Mouse (Mus musculus) cerebellum, adult 2 months (tissue): ENCODE measurements around the gene Fcho1. TPM values are rescaled to one million over a fixed set of nuclear protein-coding genes. Genes with fewer than 3 reads are reported as not detected.

ENCODE experiments used
- DNase-seq, 2 experiments: peaks; one replicate each; pipeline ENCODE4 v3.0.0; 2021
- H3K27ac ChIP-seq: fragments of 200-500 bp; 2 replicates; pipeline ENCODE4 v1.5.1; 2012; ENCODE audit warnings: low read length, control low read depth, inconsistent platforms; ENCODE audit not compliant: insufficient read depth
- H3K27me3 ChIP-seq: fragments of 200-500 bp; 2 replicates; pipeline ENCODE4 v1.6.1; 2012; ENCODE audit warnings: inconsistent platforms, mild to moderate bottlenecking, low read length, moderate library complexity; ENCODE audit not compliant: control insufficient read depth, insufficient read depth
- H3K4me1 ChIP-seq: fragments of 200-500 bp; 2 replicates; pipeline ENCODE4 v1.6.1; 2011; ENCODE audit warnings: low read length; ENCODE audit not compliant: control insufficient read depth, insufficient read depth
- H3K4me3 ChIP-seq: fragments of 200-500 bp; replicated peaks from 2 replicates; pipeline ENCODE3; 2011; ENCODE audit warnings: mild to moderate bottlenecking, low read depth, low read length, control low read depth; ENCODE audit not compliant: insufficient read depth
- CTCF ChIP-seq: fragments of 200-500 bp; IDR thresholded peaks from 2 replicates; pipeline ENCODE4 v1.5.1; 2011; ENCODE audit warnings: low read depth, mild to moderate bottlenecking, control low read depth, low read length, moderate library complexity, borderline replicate concordance; ENCODE audit not compliant: insufficient read depth
- POLR2A ChIP-seq: fragments of 200-500 bp; IDR thresholded peaks from 2 replicates; pipeline ENCODE4 v1.6.1; 2011; ENCODE audit warnings: low read length, control low read depth, borderline replicate concordance; ENCODE audit not compliant: insufficient read depth
- WGBS: fragments of 180-500 bp; shearing (Covaris S2); methylation state at CpG from one replicate; pipeline ENCODE4 v1.1.7; 2018; 5-methylcytosine and 5-hydroxymethylcytosine counted together
- polyA plus RNA-seq: library from polyadenylated mRNA; depleted of rRNA; stranded (reverse); fragments of >200 nt; gene quantifications from 2 replicates; pipeline ENCODE4 v1.2.3, GENCODE M21; 2012

The Fcho1 gene
- polyA plus RNA-seq, 1 experiment: 108 TPM

- Histone ChIP-seq H3K27ac (no peak overlapping the region), H3K4me3 (peak overlapping the region; percentile 15), H3K27me3 (peaks cover 1% of the 10 kb centered on the region; the same call in 1 of the 2 replicates), H3K4me1 (peaks cover 10% of the 10 kb centered on the region; the same call in 1 of the 2 replicates)
- no peak for DNase-seq
- 6% methylated on average over 29 of the region's 29 CpGs for WGBS
- TF ChIP-seq POLR2A (no peak), CTCF (peak; percentile 30; the same call in 1 of the 2 replicates)
Measured at GRCm38 (mm10) chr8:71685573-71685972, 39.9 kb downstream of the Fcho1 start.

DNA sequence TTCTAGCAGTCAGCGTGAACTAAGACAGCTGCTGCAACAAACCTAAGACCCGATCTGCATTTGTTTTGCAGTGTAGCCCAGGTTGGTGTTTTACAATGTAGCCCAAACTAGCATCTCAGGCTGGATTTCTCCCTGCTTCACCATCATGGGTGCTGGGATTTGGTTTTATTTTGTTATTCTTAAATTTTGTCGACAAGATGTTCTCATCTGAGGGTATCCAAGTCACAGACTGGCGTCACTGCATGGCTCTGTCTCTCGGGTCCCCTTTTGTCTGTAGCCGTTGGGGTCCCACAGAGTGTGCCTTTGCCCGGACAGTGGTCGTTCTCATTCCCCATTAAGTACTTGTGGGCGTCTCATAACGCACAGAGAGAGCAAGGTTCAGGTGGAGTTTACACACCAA is 40.8 kb downstream of the Fcho1 start:
- 21% methylated on average over 10 of the region's 10 CpGs for WGBS
- H3K4me1 ChIP-seq: peaks cover 10% of the 10 kb centered on the region; the same call in 1 of the 2 replicates
- H3K27me3 ChIP-seq: no peaks in the 10 kb centered on the region; the same call in 1 of the 2 replicates
- TF ChIP-seq POLR2A: no peak
- TF ChIP-seq CTCF: no peak
- H3K27ac ChIP-seq: no peak overlapping the region
- no peak for DNase-seq
- no peak overlapping the region for H3K4me3 ChIP-seq

DNA sequence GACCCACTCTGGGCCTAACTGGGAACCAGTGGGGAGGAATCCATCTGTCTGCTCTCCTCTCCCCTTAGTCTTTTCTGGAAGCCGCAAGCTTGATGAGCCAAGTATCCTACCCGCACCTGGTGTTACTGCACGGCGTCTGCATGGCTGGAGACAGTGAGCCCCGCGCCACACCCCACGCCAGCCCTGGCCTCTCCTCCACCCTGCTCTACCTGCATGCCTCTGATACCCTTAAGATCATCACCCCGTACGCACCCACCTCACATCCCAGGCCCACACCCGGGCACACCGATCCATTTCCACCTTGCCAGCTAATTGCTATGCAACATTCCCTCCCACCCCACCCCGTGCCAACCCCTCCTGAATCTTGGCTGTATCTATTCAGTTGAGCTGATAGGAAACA is 42.7 kb downstream of the Fcho1 start:
- no peak overlapping the region for H3K27ac ChIP-seq
- H3K27me3 ChIP-seq: no peaks in the 10 kb centered on the region; the same call in 1 of the 2 replicates
- no peak for TF ChIP-seq CTCF
- no peak for TF ChIP-seq POLR2A
- H3K4me1 ChIP-seq: peaks cover 14% of the 10 kb centered on the region; the same call in 1 of the 2 replicates
- no peak overlapping the region for H3K4me3 ChIP-seq
- 56% methylated on average over 12 of the region's 12 CpGs for WGBS
- no peak for DNase-seq

DNA sequence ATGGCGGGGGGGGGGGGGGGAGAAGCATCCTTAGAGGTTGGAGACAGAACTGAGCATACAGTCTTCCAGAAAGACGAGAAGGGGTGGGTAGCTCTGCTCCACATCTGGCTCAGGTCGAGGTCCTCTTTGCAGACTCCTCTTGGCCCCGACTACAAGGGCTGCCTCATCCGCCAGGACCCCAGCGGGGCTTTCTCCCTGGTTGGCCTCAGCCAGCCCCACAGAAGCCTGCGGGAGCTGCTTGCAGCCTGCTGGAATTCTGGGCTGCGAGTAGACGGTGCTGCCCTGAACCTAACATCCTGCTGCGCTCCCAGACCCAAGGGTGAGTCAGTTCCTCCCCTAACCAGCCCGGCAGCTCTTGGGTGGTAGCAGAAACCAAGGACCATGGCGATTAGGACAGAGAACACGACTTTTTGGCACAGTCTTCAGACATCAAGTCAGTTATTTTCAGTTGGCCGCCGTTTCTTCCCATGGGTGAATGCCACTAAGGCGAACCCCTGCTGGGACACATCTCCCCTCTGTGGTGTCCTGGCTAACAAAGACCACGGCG is 44.1 kb downstream of the Fcho1 start:
- H3K4me3 ChIP-seq: no peak overlapping the region
- no peak overlapping the region for H3K27ac ChIP-seq
- TF ChIP-seq CTCF: no peak
- no peak for DNase-seq
- 27% methylated on average over 18 of the region's 18 CpGs for WGBS
- H3K4me1 ChIP-seq: 0 out of 2 replicates have a peak, but pooled peaks cover 9% of the 10 kb centered on the region
- H3K27me3 ChIP-seq: no peaks in the 10 kb centered on the region; the same call in 1 of the 2 replicates

- Histone ChIP-seq H3K27ac (no peak overlapping the region), H3K4me3 (no peak overlapping the region), H3K27me3 (no peaks in the 10 kb centered on the region), H3K4me1 (peaks cover 7% of the 10 kb centered on the region)
- DNase-seq: no peak
- TF ChIP-seq POLR2A (no peak), CTCF (no peak)
- WGBS: 58% methylated on average over 21 of the region's 21 CpGs
Measured at GRCm38 (mm10) chr8:71680471-71680870, 45.0 kb downstream of the Fcho1 start.

DNA sequence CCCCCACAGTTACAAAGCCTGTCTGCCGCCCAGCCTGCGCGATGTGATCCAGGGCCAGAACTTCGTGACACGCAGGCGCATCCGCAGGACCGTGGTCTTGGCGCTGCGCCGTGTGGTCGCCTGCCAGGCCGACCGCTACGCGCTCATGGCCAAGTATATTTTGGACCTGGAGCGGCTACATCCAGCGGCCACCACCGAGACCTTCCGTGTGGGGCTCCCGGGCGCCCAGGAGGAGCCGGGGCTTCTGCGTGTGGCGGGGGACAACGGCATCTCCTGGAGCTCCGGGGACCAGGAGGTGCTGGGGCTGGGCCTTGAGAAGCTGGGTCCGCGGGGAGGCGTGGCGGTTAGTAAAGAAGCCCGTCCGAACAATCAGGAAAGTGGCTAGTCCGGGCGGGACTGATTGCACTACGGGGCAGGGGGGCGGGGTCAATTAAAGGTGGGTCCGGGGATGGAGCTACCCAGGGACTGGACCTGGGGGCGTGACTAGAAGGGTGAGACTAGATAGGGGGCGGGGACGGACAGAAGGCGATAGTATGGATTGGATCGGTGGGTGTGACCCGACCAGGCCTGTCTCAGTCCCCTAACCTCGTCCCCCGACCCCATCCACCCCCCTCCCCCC is 45.9 kb downstream of the Fcho1 start:
- no peaks in the 10 kb centered on the region for H3K27me3 ChIP-seq
- peak; percentile 69 for DNase-seq
- TF ChIP-seq CTCF (no peak), POLR2A (no peak)
- H3K27ac ChIP-seq: no peak overlapping the region
- peak overlapping the region; percentile 49 for H3K4me3 ChIP-seq
- 4% methylated on average over 45 of the region's 46 CpGs for WGBS
- peaks cover 11% of the 10 kb centered on the region for H3K4me1 ChIP-seq

DNA sequence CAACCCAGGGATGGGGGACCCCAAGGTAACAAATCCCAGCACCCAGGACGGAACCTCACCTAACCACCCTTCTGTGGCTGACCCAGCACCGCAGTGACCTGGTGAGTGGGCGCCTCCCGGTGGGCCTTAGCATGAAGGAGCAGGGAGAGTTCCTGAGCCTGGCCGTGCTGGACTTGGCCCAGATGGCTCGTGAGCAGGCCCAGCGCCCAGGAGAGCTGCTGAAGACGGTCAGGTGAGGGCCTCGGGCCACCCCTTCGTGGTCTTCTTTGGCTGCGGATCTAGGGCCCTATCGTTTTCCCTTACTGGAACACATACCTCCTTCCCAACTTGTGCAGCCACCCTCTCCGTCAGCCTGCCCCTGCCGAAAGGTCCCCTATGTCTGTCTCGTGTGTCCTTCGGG is 46.4 kb downstream of the Fcho1 start:
- Histone ChIP-seq H3K4me3 (peak overlapping the region; percentile 49), H3K27ac (no peak overlapping the region), H3K4me1 (peaks cover 11% of the 10 kb centered on the region), H3K27me3 (no peaks in the 10 kb centered on the region)
- DNase-seq: peak in 1 of 2 experiments; percentile 34
- 23% methylated on average over 16 of the region's 16 CpGs for WGBS
- TF ChIP-seq POLR2A (no peak), CTCF (no peak)

GRCm38 (mm10) chr8:71678216-71678615 is 47.3 kb downstream of the Fcho1 start:
- TF ChIP-seq CTCF (no peak), POLR2A (no peak)
- Histone ChIP-seq H3K27ac (no peak overlapping the region), H3K4me1 (peaks cover 11% of the 10 kb centered on the region), H3K27me3 (no peaks in the 10 kb centered on the region), H3K4me3 (no peak overlapping the region)
- DNase-seq: no peak
- WGBS: 78% methylated on average over 4 of the region's 4 CpGs
